Mouse (Mus musculus): Measurements from ENCODE around the gene Gal3st4.

- TF ChIP-seq POLR2A (IDR thresholded peaks at IDR 0.05; ENCODE audit: insufficient read depth, low read depth, low read length) (no peak), CTCF (IDR thresholded peaks at IDR 0.05; ENCODE audit: insufficient read depth, low read depth, low read length) (no peak)
Measured at GRCm38 (mm10) chr5:138258542-138258941, 14.1 kb downstream of the Gal3st4 start.
